Comparison of ENCODE assay signal across 8 mouse cellular contexts in genomic region chr3:89714359-89715206, GRCm38 (mm10). TPM values are rescaled to one million over a fixed set of nuclear protein-coding genes. Genes with fewer than 3 reads are reported as not detected.
DNase-seq lines count a peak whose midpoint lies in the region; ATAC-seq and TF ChIP-seq lines count a peak whose summit lies in the region.

Adar (plus strand) TSS chr3:89715022.

- peak within 1 kb of the TSS; percentile 85 for H3K4me3 ChIP-seq in ES-Bruce4 (ENCODE audit: low read depth, low read length)
- peak within 1 kb of the TSS; percentile 82 for H3K4me3 ChIP-seq in forebrain, embryonic 13.5 days
- H3K4me3 ChIP-seq in heart, postnatal 0 days (ENCODE audit: low read depth, low read length): peak within 1 kb of the TSS; percentile 95
- peak within 1 kb of the TSS; percentile 71 for H3K4me3 ChIP-seq in liver, embryonic 15.5 days (replicated peaks)
- H3K4me3 ChIP-seq in neural tube, embryonic 12.5 days: peak within 1 kb of the TSS; percentile 96

- peak; percentile 91 for ATAC-seq in cerebellum, adult (ENCODE audit: insufficient number of reproducible peaks, low FRiP score, low TSS enrichment)
- peak; percentile 93 for ATAC-seq in forebrain, embryonic 13.5 days
- peak; percentile 77 for ATAC-seq in heart, postnatal 0 days (ENCODE audit: insufficient read depth, low read depth)
- ATAC-seq in liver, embryonic 15.5 days (ENCODE audit: insufficient read depth): peak; percentile 34; the same call in 1 of the 2 replicates
- peak; percentile 87 for ATAC-seq in neural tube, embryonic 12.5 days (ENCODE audit: low FRiP score, low read depth)

- TF ChIP-seq POLR2A in ES-Bruce4 (IDR thresholded peaks at IDR 0.05; ENCODE audit: insufficient read depth, low read length): no peak

- peak within 1 kb of the TSS; percentile 73 for H3K9ac ChIP-seq in ES-Bruce4 (ENCODE audit: low read depth, poor library complexity, severe bottlenecking)
- peak within 1 kb of the TSS; percentile 95 for H3K9ac ChIP-seq in forebrain, embryonic 13.5 days
- peak within 1 kb of the TSS; percentile 87 for H3K9ac ChIP-seq in heart, postnatal 0 days (replicated peaks; ENCODE audit: low read depth, low read length)
- H3K9ac ChIP-seq in liver, embryonic 15.5 days: peak within 1 kb of the TSS; percentile 59
- peak within 1 kb of the TSS; percentile 94 for H3K9ac ChIP-seq in neural tube, embryonic 12.5 days

- TF ChIP-seq CTCF in ES-Bruce4 (IDR thresholded peaks at IDR 0.05; ENCODE audit: low read depth, low read length): no peak
- peak; percentile 68 for TF ChIP-seq CTCF in heart, postnatal 0 days (IDR thresholded peaks at IDR 0.05; ENCODE audit: low read depth)

- 6% methylated on average over 28 of the region's 28 CpGs for WGBS in forebrain, embryonic 13.5 days
- 6% methylated on average over 27 of the region's 28 CpGs for WGBS in heart, postnatal 0 days
- WGBS in liver, embryonic 15.5 days (ENCODE audit: insufficient replicate concordance): 4% methylated on average over 28 of the region's 28 CpGs
- 6% methylated on average over 28 of the region's 28 CpGs for WGBS in neural tube, embryonic 12.5 days

- TF ChIP-seq EP300 in ES-Bruce4 (IDR thresholded peaks at IDR 0.05; ENCODE audit: insufficient read depth, low read depth, low read length): 0 out of 2 replicates have a peak, but pooled peaks have one; percentile 45
- no peak for TF ChIP-seq EP300 in heart, postnatal 0 days (IDR thresholded peaks at IDR 0.05; ENCODE audit: low read depth)

- H3K27me3 ChIP-seq in ES-Bruce4 (ENCODE audit: control insufficient read depth, insufficient read depth, low read length, poor library complexity, severe bottlenecking): no peaks in the 10 kb centered on the region
- peaks cover 10% of the 10 kb centered on the region; the same call in 1 of the 2 replicates for H3K27me3 ChIP-seq in forebrain, embryonic 13.5 days
- H3K27me3 ChIP-seq in heart, postnatal 0 days (ENCODE audit: control insufficient read depth, insufficient read depth, low read length): no peaks in the 10 kb centered on the region
- H3K27me3 ChIP-seq in liver, embryonic 15.5 days: peaks cover 25% of the 10 kb centered on the region
- no peaks in the 10 kb centered on the region for H3K27me3 ChIP-seq in neural tube, embryonic 12.5 days (replicated peaks)

- H3K4me1 ChIP-seq in ES-Bruce4 (ENCODE audit: control insufficient read depth, insufficient read depth, low read length): no peaks in the 10 kb centered on the region
- peaks cover 19% of the 10 kb centered on the region for H3K4me1 ChIP-seq in forebrain, embryonic 13.5 days
- H3K4me1 ChIP-seq in heart, postnatal 0 days (ENCODE audit: control insufficient read depth, insufficient read depth): peaks cover 9% of the 10 kb centered on the region
- peaks cover 18% of the 10 kb centered on the region for H3K4me1 ChIP-seq in liver, embryonic 15.5 days (replicated peaks)
- H3K4me1 ChIP-seq in neural tube, embryonic 12.5 days: peaks cover 14% of the 10 kb centered on the region; the same call in 1 of the 2 replicates

- H3K9me3 ChIP-seq in ES-Bruce4 (replicated peaks; ENCODE audit: control insufficient read depth, insufficient read depth, low read length, poor library complexity, severe bottlenecking): no peaks in the 10 kb centered on the region
- H3K9me3 ChIP-seq in forebrain, embryonic 13.5 days (replicated peaks): no peaks in the 10 kb centered on the region
- no peaks in the 10 kb centered on the region for H3K9me3 ChIP-seq in heart, postnatal 0 days (replicated peaks; ENCODE audit: control insufficient read depth, low read length)
- H3K9me3 ChIP-seq in liver, embryonic 15.5 days (replicated peaks): no peaks in the 10 kb centered on the region
- no peaks in the 10 kb centered on the region for H3K9me3 ChIP-seq in neural tube, embryonic 12.5 days

- H3K27ac ChIP-seq in ES-Bruce4 (ENCODE audit: insufficient read depth, low read length): no peak within 1 kb of the TSS
- peak within 1 kb of the TSS; percentile 92 for H3K27ac ChIP-seq in forebrain, embryonic 13.5 days
- peak within 1 kb of the TSS; percentile 76 for H3K27ac ChIP-seq in heart, postnatal 0 days (ENCODE audit: low read depth)
- H3K27ac ChIP-seq in liver, embryonic 15.5 days (replicated peaks): no peak within 1 kb of the TSS
- H3K27ac ChIP-seq in neural tube, embryonic 12.5 days: peak within 1 kb of the TSS; percentile 74

- DNase-seq in heart, postnatal 0 days (ENCODE audit: low spot score): peak; percentile 76
- peak; percentile 91 for DNase-seq in kidney, postnatal 4 days
- DNase-seq in telencephalon, adult 2 months (ENCODE audit: low read depth, low spot score): peak; percentile 80

- peak within 1 kb of the TSS; percentile 90 for H3K4me2 ChIP-seq in forebrain, embryonic 13.5 days
- peak within 1 kb of the TSS; percentile 95 for H3K4me2 ChIP-seq in heart, postnatal 0 days (ENCODE audit: low read depth, low read length)
- peak within 1 kb of the TSS; percentile 93 for H3K4me2 ChIP-seq in liver, embryonic 15.5 days
- H3K4me2 ChIP-seq in neural tube, embryonic 12.5 days (replicated peaks): peak within 1 kb of the TSS; percentile 85

- no peaks in the 10 kb centered on the region for H3K36me3 ChIP-seq in ES-Bruce4 (ENCODE audit: control insufficient read depth, insufficient read depth, low read length, poor library complexity, severe bottlenecking)
- H3K36me3 ChIP-seq in forebrain, embryonic 13.5 days (ENCODE audit: poor library complexity, severe bottlenecking): 0 out of 2 replicates have a peak, but pooled peaks cover 6% of the 10 kb centered on the region
- H3K36me3 ChIP-seq in heart, postnatal 0 days (replicated peaks; ENCODE audit: control insufficient read depth, insufficient read depth, low read length): no peaks in the 10 kb centered on the region
- H3K36me3 ChIP-seq in liver, embryonic 15.5 days (replicated peaks): no peaks in the 10 kb centered on the region
- H3K36me3 ChIP-seq in neural tube, embryonic 12.5 days: no peaks in the 10 kb centered on the region

RNA-seq across cellular contexts. Expression of gene Adar, which starts in this region (rescaled TPM):
- 34.2 and 36.7 TPM in 2 replicates for polyA plus RNA-seq in ES-Bruce4 (2011; ENCODE audit: insufficient read depth, insufficient read length, low read depth, missing spikeins)
- polyA plus RNA-seq in forebrain, embryonic 13.5 days (2015; fragmentation: Nextera tagmentation; extraction: Ambion mirVana): 15.6 and 19.0 TPM in 2 replicates
- total RNA-seq in heart, postnatal 0 days (2014; rRNA removed; ENCODE audit: low replicate concordance): 19.2 and 36.7 TPM in 2 replicates
- 3.8 and 4.4 TPM in 2 replicates for polyA plus RNA-seq in heart, postnatal 0 days (2015; fragmentation: Nextera tagmentation; extraction: Ambion mirVana)
- polyA plus RNA-seq in liver, embryonic 15.5 days (2015; fragmentation: Nextera tagmentation; extraction: Ambion mirVana): 8.0 and 8.3 TPM in 2 replicates
- 17.8 and 21.7 TPM in 2 replicates for polyA plus RNA-seq in neural tube, embryonic 12.5 days (2016; fragmentation: Nextera tagmentation; extraction: Ambion mirVana)

Comparison
In these comparisons a context has a peak if more than half of its experiments do, and no peak if none do; other contexts are left out.
1. H3K27ac ChIP-seq: peak in forebrain, embryonic 13.5 days (single experiment), heart, postnatal 0 days (single experiment) and neural tube, embryonic 12.5 days (single experiment); none in ES-Bruce4 (single experiment) and liver, embryonic 15.5 days (single experiment).
2. ATAC-seq: peak in every context shown above with its lines; median percentile 93 in forebrain, embryonic 13.5 days; 91 in cerebellum, adult; 87 in neural tube, embryonic 12.5 days; 77 in heart, postnatal 0 days; 34 in liver, embryonic 15.5 days.
3. Peak in every context shown above with its lines, with median percentiles within 50 percentile points of each other: H3K4me3 ChIP-seq, H3K9ac ChIP-seq, H3K4me2 ChIP-seq and DNase-seq.